Mouse (Mus musculus) CD4-positive, CD25-positive, alpha-beta regulatory T cell, adult 2 months (primary cell): ENCODE results near the gene Lipf.

Experiments used
- DNase-seq: peaks from one replicate; pipeline ENCODE4 v3.0.0-alpha.2; 2012; ENCODE audit warnings: low read depth, low spot score

Gene Lipf

DNA sequence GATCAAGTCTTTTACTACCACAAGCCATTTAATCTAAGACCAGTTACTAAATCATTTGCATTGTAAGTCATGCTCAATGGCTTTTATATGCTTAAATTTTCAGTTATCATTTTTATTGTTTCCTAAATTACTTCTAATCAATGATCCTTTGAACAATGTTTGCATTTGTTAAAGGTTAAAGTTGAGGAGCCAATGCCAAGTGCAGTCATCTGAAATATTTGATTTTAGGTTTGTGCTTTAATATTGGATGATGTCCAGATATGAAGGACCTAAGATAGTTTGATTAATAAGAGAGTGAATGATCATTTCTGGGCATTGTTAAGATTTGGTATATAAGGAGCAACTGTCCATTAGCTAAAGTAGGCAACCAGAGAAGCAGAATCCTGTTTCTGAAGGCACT is at the start of gene Lipf:
Gene Lipf (plus strand): TSS at position 301 of the 400 bp plus-strand sequence.
- no peak for DNase-seq

DNA sequence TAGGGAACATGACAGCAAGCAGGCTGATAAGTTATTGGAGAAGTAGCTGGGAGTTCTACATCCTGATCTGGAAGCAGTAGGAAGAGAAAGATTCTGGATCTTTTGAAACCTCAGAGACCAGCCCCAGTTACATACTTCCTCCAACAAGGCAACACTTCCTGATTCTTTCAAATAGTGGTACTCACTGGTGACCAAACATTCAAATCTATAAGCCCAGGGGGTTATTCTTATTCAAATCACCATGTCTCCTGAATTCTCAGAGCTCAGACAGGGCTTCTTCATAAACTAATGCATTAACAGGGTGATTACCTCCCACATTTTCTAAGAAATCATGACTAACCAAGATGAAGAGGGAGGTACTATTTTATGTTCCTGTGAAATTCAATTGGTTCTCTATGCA is 36.9 kb upstream of the Lipf start:
- DNase-seq: no peak

DNA sequence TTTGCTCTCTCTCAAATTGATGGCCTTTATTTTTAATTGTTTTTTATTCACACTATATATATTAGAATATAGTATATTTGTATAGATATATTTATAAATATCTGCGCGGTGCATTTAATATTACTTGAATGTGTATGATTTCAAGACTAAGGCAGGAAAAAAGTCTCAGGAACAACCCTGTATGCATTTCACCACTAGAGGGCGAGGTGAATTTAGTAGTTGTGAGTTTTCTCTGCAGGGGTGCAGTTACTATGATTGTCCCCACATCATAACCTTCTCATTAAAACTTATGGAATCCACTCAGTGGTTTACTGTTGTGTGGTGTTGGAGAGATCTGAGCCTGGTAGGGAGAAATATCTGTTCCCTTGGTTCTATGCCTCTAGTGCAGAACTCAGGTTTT is 18.0 kb downstream of the Lipf start:
- DNase-seq: peak; percentile 45

DNA sequence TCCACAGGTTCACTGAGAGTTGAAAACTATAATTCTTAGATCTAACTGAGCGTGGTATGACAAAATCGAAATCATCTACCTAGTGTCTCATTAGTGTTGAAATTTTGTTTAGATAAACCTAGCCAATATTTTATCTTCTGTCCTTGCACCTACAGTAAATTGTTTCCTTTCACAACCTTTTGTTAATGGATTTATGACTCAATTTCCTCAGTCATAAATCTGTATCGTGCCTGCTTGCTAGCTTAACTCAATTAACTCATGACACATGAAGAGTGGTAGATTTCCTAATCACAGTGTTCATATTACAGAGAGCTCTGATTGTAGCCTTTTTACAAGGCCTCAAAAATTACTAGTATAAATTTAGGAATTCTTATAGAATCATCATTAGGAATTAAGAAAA is 22.1 kb downstream of the Lipf start:
- DNase-seq: no peak

DNA sequence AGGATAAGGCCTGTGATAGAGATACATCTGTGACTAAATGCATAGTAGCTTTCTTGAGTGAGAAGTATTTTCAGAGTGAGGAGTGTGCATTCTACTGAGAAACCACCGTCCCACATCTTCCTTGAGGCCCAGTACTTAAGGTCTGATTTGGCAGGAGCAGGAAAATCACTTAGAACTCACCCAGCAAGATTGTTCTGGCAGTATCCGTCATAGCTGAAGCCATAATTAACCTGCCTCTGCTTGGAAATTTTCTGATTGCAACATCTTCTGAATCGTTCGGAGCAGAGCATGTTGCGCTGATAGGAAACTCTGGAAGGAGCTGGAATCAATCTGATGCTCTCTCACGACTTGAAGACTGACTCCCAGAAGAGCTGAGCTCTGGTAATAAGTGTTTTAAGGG is 47.0 kb downstream of the Lipf start, which contains the start of gene Lipk:
Gene Lipk (plus strand): TSS at position 289 of the 400 bp plus-strand sequence.
- no peak for DNase-seq

DNA sequence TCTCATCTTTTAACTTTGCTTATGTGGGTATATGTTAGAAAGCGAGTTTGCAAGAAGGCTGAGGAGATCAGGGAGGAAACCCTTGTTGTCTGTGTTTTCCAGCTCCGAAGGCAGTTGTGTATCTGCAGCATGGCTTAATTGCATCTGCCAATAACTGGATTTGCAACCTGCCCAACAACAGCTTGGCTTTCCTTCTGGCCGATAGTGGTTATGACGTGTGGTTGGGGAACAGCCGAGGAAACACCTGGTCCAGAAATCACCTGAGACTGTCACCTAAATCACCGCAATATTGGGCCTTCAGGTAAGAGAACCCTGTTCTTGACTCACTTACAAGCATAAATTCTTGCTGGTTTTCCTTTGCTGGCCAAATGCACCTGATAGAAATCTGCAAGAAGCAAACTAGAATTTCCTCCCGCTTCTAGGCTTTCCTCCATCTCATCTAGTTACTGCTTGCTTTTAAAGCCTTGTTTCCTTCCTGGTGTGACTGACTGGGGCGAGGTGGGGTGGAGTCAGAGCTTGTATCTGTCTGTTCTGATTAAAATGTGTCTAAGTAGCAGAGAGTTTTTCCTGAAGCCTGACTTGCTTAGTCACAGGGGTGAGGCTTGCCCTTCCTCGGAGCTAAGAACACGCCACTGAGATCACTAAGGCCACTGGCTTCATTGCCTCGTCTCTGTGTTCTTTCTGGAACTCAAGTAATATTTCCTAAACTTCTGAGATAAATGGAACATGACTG is 60.6 kb downstream of the Lipf start:
- no peak for DNase-seq

DNA sequence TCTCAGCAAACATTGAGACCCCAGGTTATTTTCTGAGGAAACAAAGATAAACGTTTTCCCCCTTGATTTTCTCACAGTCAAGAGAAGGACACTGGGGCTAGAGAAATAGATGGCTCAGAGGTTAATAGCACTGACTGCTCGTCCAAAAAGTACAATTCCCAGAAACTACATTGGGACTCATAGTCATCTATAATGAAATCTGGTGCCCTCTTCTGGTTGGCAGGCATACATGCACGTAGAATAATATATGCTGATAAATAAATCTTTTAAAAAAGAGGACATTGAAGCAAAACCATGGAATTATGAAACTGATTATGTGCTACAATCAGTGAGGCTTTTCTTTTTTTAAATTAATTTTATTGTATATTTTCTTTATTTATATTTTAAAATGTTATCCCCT is 61.8 kb downstream of the Lipf start:
- DNase-seq: peak; percentile 43
